Mouse (Mus musculus) heart, embryonic 16.5 days (tissue): Measurements from ENCODE around the gene Hoxa3. TPM values are rescaled to one million over a fixed set of nuclear protein-coding genes. Genes with fewer than 3 reads are reported as not detected.

ENCODE experiments used
- ATAC-seq: fragments of 200-750 bp; cut with Nextera tagmentation; replicated peaks from 2 replicates; pipeline ENCODE4 v1.8.0; 2017; ENCODE audit warnings: moderate number of reproducible peaks; ENCODE audit not compliant: insufficient read depth, low FRiP score; ENCODE audit errors: extremely low read depth
- H3K27ac ChIP-seq: fragments of 300-500 bp; sonication (generic); 2 replicates; pipeline ENCODE4 v1.5.1; 2014; ENCODE audit warnings: mild to moderate bottlenecking, low read length, control low read depth, moderate library complexity
- H3K27me3 ChIP-seq: fragments of 300-500 bp; sonication (generic); 2 replicates; pipeline ENCODE4 v1.6.1; 2014; ENCODE audit warnings: low read length, mixed read lengths; ENCODE audit not compliant: control insufficient read depth, insufficient read depth
- H3K36me3 ChIP-seq: fragments of 300-500 bp; sonication (generic); 2 replicates; pipeline ENCODE4 v1.6.1; 2014; ENCODE audit not compliant: control insufficient read depth, insufficient read depth
- H3K4me1 ChIP-seq: fragments of 300-500 bp; sonication (generic); 2 replicates; pipeline ENCODE4 v1.6.1; 2014; ENCODE audit warnings: low read length, mixed read lengths; ENCODE audit not compliant: control insufficient read depth, insufficient read depth
- H3K4me2 ChIP-seq: fragments of 300-500 bp; sonication (generic); 2 replicates; pipeline ENCODE4 v1.6.1; 2014; ENCODE audit warnings: low read depth, mild to moderate bottlenecking, control low read depth, low read length
- H3K4me3 ChIP-seq: fragments of 300-500 bp; sonication (generic); 2 replicates; pipeline ENCODE4 v1.5.1; 2014; ENCODE audit warnings: mild to moderate bottlenecking, control low read depth, low read length
- H3K9ac ChIP-seq: fragments of 300-500 bp; sonication (generic); 2 replicates; pipeline ENCODE4 v1.6.1; 2014; ENCODE audit warnings: low read length, control low read depth
- H3K9me3 ChIP-seq: fragments of 300-500 bp; sonication (generic); replicated peaks from 2 replicates; pipeline ENCODE4 v1.6.1; 2016; ENCODE audit warnings: low read length; ENCODE audit not compliant: control insufficient read depth
- WGBS: fragments of 180-500 bp; shearing (Covaris S2); extraction: QIAGEN DNeasy Blood & Tissue Kit; methylation state at CpG from one replicate; pipeline ENCODE4 v1.1.7; 2014; 5-methylcytosine and 5-hydroxymethylcytosine counted together
- polyA plus RNA-seq: library from polyadenylated mRNA; unstranded; fragments of >200 nt; fragmentation: Nextera tagmentation; extraction: Ambion mirVana; gene quantifications from 2 replicates; pipeline ENCODE4 v1.2.1, GENCODE M21; 2015

Hoxa3 gene
- polyA plus RNA-seq, 1 experiment from 2014 or later: 0.89 TPM

DNA sequence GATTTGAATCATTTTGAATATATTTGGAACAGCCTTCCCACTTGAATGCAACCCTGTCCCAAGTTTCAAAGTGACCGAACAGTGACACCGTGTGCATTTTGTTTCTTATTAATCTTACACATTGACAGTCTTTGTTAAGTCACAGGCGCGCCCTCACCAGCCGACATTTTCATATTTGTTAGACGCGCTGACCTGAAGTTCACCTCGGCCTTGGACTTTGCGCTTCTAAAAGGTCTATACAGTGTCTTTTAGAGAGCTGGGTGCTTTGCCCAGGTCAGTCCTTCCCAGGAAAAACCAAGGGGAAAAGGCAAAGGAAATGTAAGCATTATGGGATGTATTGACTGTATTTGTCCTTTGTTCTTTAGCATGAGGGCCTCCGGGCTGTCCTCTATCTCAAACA lies 18.4 kb downstream of the Hoxa3 start:
- H3K27me3 ChIP-seq: peaks cover 90% of the 10 kb centered on the region
- H3K27ac ChIP-seq: no peak overlapping the region

DNA sequence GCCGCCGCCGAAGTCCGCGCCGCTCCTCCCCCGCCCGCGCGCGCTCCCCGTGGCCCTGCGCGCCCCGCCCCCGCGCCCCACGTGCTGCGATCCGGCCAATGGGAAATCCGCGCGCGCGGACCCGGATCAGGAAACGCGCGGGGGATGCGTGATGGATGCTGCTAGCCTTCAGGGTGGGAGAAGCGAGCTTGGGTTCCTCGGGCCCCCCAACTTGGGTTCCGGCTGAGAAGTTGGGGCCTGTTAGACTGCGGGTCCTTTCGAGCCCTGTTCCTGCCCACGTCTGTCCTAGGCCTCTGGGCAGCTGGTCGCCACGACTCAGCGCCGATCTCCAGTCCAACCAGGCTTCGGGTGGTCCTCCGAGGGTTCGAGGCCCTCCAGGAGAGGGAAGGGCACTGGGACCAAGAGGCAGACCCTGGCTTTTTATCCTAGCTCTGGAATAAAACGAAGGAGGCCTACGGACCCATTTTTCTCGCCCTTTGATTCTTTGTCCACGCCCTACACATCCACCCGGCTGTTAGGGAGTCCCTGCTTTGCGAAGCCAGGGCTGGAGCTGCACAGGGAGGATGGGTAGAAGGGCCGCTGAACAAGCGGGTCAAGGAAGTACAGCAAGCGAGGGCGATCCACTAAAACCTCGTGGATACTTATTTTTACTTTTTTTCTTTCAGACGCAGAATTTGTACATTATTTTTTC lies 21.1 kb downstream of the Hoxa3 start:
- WGBS: 2% methylated on average over 39 of the region's 55 CpGs
- H3K27ac ChIP-seq: no peak overlapping the region; the same call in 1 of the 2 replicates

More for the DNA sequence above, 18.4 kb downstream of the Hoxa3 start:
- no peaks in the 10 kb centered on the region for H3K36me3 ChIP-seq
- H3K9ac ChIP-seq: no peak overlapping the region
- WGBS: 16% methylated on average over 10 of the region's 10 CpGs
- H3K4me3 ChIP-seq: no peak overlapping the region
- no peak for ATAC-seq
- peaks cover 5% of the 10 kb centered on the region; the same call in 1 of the 2 replicates for H3K4me1 ChIP-seq
- H3K4me2 ChIP-seq: no peak overlapping the region
- no peaks in the 10 kb centered on the region for H3K9me3 ChIP-seq

DNA sequence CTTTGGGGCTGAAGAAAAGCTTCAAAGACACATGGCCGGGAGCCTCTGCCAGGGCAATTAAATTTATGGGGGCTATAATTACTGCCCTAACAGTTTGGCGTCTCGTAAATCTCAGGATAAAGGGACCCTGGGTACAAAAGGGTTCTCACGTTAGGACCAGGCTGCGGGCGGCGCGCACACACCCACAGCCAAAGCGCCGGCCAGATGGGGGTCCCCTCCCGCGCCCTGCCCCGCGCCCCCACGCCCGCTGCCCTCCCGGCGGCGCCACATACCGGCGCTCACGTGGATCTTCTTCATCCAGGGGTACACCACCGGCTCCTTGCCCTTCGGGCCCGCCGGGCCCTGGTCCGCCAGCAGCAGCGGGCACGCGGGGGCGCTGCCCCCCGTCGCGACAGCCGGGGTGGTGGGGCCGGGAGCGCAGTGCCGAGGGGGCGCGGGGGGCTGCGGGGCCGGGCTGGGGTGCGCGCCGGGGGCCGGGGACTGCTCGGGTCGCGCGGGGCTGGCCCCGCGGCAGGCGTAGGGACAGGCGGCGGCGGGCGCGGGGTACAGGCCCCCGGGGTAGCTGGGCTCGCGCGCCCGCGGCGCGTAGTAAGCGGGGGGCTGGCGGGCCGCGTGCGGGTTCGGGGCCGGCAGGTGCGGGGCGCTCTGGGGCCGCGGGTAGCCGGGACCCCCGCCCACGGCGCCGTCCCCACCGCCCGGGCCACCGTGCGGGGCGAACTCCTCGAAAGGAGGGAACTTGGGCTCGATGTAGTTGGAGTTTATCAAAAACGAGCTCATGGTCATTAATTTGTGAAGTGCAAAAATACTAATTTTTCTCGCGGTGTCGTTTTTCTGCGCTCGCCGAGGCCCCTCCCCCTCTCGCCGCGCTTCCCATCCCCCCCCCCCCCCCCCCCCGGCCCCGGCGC lies 22.0 kb downstream of the Hoxa3 start, which contains the start of gene Hoxa4:
Hoxa4 (minus strand) TSS at position 848 of the 905 bp plus-strand sequence.
- WGBS: 1% methylated on average over 84 of the region's 102 CpGs
- no peaks in the 10 kb centered on the region for H3K9me3 ChIP-seq
- peak within 1 kb of the TSS; percentile 65 for H3K4me2 ChIP-seq
- H3K4me3 ChIP-seq: peak within 1 kb of the TSS; percentile 58
- H3K36me3 ChIP-seq: no peaks in the 10 kb centered on the region
- peaks cover 5% of the 10 kb centered on the region; the same call in 1 of the 2 replicates for H3K4me1 ChIP-seq
- peaks cover 94% of the 10 kb centered on the region for H3K27me3 ChIP-seq
- no peak for ATAC-seq
- H3K27ac ChIP-seq: peak within 1 kb of the TSS; percentile 9; the same call in 1 of the 2 replicates
- H3K9ac ChIP-seq: peak within 1 kb of the TSS; percentile 55

More for the DNA sequence above, 21.1 kb downstream of the Hoxa3 start:
- Histone ChIP-seq H3K4me1 (peaks cover 5% of the 10 kb centered on the region; the same call in 1 of the 2 replicates), H3K4me3 (peak overlapping the region; percentile 58), H3K9me3 (no peaks in the 10 kb centered on the region), H3K27me3 (peaks cover 94% of the 10 kb centered on the region), H3K9ac (peak overlapping the region; percentile 42), H3K4me2 (peak overlapping the region; percentile 65), H3K36me3 (no peaks in the 10 kb centered on the region)
- ATAC-seq: peak; percentile 81

DNA sequence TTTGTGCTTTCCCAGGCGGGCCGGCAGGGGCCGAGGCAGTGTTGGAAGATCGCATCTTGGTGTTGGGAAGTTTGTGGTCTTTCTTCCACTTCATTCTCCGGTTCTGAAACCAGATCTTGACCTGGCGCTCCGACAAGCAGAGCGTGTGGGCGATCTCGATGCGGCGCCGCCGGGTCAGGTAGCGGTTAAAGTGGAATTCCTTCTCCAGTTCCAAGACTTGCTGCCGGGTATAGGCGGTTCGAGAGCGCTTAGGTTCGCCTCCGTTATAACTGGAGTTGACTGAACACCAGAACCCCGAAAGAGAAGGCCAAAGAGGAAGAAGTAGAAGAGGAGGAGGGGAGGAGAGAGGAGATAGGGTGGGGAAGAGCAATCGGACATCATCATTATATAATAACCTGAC lies 22.7 kb downstream of the Hoxa3 start:
- H3K36me3 ChIP-seq: no peaks in the 10 kb centered on the region
- no peaks in the 10 kb centered on the region for H3K9me3 ChIP-seq
- H3K4me1 ChIP-seq: peaks cover 5% of the 10 kb centered on the region; the same call in 1 of the 2 replicates
- H3K9ac ChIP-seq: no peak overlapping the region
- peaks cover 95% of the 10 kb centered on the region for H3K27me3 ChIP-seq
- no peak for ATAC-seq
- no peak overlapping the region for H3K27ac ChIP-seq
- peak overlapping the region; percentile 40; the same call in 1 of the 2 replicates for H3K4me2 ChIP-seq
- peak overlapping the region; percentile 25 for H3K4me3 ChIP-seq
- WGBS: 6% methylated on average over 23 of the region's 23 CpGs

DNA sequence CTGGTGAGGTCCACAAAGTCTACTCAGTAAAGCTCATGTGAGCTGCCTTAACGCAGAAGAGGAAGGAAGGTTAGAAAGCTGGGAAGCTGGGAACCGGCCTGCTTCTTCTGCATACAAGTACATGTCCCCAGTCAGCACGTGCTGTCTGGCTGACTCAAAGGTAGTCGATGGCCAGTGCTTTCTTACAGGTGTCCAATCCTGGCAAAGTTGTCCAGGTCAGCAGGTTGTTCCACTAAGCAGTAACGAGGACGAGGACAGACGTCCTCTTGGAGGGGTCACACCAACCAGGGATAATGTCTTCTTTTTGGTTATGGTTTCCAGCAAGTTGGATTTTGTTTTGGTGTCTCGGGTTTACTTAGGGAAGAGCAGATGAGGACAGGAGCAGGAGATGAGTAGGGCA lies 23.2 kb downstream of the Hoxa3 start:
- Histone ChIP-seq H3K4me3 (no peak overlapping the region), H3K36me3 (no peaks in the 10 kb centered on the region), H3K4me2 (no peak overlapping the region), H3K27ac (no peak overlapping the region), H3K27me3 (peaks cover 95% of the 10 kb centered on the region), H3K9ac (no peak overlapping the region), H3K9me3 (no peaks in the 10 kb centered on the region), H3K4me1 (peaks cover 5% of the 10 kb centered on the region; the same call in 1 of the 2 replicates)
- no peak for ATAC-seq
- 16% methylated on average over 8 of the region's 8 CpGs for WGBS

DNA sequence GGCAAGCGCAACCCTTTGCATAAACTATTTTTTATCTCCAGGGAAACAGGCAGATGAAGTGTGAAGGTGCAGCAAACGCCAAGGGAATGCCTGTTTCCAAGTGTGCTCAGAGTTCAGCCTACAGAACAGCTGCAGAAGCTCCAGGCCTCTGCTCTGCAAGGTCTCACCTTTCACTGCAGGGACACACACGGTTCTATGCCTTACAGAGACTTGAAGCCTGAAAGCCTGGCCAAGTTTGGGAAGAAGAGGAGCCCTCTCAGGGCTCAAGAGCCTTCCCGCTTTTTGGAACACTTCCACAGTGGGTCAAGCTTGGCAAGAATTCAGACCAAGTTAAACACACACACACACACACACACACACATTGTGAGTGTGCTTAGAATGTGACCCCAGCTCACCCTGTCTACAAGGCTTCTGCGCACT lies 24.0 kb downstream of the Hoxa3 start:
- H3K27me3 ChIP-seq: peaks cover 95% of the 10 kb centered on the region
- H3K9ac ChIP-seq: no peak overlapping the region
- 18% methylated on average over 5 of the region's 5 CpGs for WGBS
- H3K4me1 ChIP-seq: peaks cover 5% of the 10 kb centered on the region; the same call in 1 of the 2 replicates
- H3K4me2 ChIP-seq: no peak overlapping the region
- H3K4me3 ChIP-seq: no peak overlapping the region
- no peaks in the 10 kb centered on the region for H3K9me3 ChIP-seq
- H3K27ac ChIP-seq: no peak overlapping the region
- ATAC-seq: no peak
- H3K36me3 ChIP-seq: no peaks in the 10 kb centered on the region

DNA sequence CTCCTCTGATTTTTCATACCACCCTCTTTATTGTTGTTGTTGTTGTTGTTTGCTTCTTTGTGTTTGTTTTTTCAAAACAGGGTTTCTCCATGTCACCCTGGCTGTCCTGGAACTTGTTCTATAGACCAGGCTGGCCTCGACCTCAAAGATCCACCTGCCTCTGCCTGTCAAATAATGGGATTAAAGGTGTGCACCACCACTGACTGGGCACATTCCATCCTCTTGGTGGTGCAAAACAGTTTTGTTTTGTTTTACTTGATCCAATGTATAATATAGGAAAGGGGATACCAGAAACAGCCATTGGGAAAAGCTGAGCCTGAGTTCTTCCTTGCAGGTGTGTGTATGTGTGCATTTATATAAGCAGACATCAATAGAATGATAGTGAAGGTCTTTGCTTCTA lies 26.6 kb downstream of the Hoxa3 start:
- Histone ChIP-seq H3K4me3 (no peak overlapping the region), H3K4me2 (no peak overlapping the region), H3K27ac (no peak overlapping the region), H3K27me3 (peaks cover 98% of the 10 kb centered on the region), H3K9ac (no peak overlapping the region), H3K4me1 (no peaks in the 10 kb centered on the region), H3K36me3 (no peaks in the 10 kb centered on the region), H3K9me3 (no peaks in the 10 kb centered on the region)
- 24% methylated on average over 1 of the region's 1 CpGs for WGBS
- no peak for ATAC-seq

DNA sequence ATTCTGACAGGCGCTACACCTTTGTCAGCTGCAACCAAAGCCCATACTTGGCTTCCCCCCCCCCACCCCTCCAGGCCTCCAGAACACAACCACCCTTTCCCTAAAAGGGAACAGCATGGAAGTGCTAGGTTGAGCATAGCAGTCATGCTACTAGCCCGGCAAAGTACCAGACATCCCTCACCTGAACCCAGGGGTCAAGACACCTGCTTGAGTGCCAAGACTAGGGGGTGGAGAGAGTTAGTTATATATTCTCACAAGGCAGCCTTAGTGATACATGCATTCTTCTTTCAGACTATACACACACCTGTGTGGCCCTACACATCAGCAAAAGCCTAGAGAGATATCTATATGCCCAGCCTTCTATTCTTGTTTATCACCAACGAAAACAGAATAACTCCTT lies 27.3 kb downstream of the Hoxa3 start:
- H3K9ac ChIP-seq: no peak overlapping the region
- no peak overlapping the region for H3K27ac ChIP-seq
- peaks cover 98% of the 10 kb centered on the region for H3K27me3 ChIP-seq
- no peaks in the 10 kb centered on the region for H3K9me3 ChIP-seq
- WGBS: 29% methylated on average over 3 of the region's 3 CpGs
- no peak overlapping the region for H3K4me3 ChIP-seq
- H3K4me1 ChIP-seq: no peaks in the 10 kb centered on the region
- ATAC-seq: no peak
- H3K36me3 ChIP-seq: no peaks in the 10 kb centered on the region
- no peak overlapping the region for H3K4me2 ChIP-seq

DNA sequence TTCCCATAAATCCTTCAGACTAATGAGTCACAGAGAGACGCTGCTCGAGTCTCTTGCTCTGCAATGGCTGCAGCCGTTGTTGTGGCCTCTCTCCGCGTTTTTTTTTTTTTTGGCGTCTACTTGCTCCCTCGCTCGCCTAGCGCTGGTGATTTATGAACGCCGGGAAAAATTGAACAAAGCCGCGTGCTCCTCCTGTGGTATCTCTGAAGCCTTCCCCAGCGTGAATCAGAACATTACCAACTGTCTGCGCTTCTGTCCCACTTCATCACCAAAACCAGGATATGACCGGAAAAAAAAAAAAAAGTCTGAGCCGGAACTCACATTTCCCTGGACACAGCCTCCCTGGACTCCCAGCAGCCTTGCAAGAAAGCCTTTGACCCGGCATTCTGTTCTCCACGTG lies 27.9 kb downstream of the Hoxa3 start:
- Histone ChIP-seq H3K4me2 (no peak overlapping the region), H3K36me3 (no peaks in the 10 kb centered on the region), H3K27me3 (peaks cover 97% of the 10 kb centered on the region), H3K4me1 (no peaks in the 10 kb centered on the region), H3K4me3 (no peak overlapping the region), H3K27ac (no peak overlapping the region), H3K9ac (no peak overlapping the region), H3K9me3 (no peaks in the 10 kb centered on the region)
- no peak for ATAC-seq
- WGBS: 6% methylated on average over 19 of the region's 19 CpGs
